Mouse (Mus musculus): ENCODE measurements around the gene Gpd1. TPM values are rescaled to one million over a fixed set of nuclear protein-coding genes. Genes with fewer than 3 reads are reported as not detected.

The Gpd1 gene
- total and polyA plus RNA-seq, 3 experiments: 0.24 to 0.56 (median 0.25) TPM

DNA sequence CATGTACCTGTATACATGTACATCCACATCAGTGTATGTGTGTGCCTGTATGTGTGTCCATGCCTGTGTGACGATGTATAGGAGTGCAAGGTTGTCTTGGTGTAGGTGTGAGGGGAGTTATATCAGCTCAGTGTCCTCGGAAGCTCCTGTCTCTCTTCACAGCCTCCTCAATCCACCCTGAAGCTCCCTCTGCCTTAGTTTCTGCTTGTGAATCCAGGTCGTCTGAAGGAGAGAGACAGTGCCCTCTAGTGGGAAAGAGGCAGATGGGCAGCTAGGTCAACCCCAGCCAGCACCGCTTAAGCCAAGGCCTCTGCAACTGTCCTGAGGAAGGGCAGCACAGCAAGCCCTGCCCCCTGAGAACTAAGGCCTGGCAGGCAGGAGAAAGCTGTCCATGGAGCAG is 28.6 kb upstream of the Gpd1 start:
- Histone ChIP-seq H3K4me3 (replicated peaks in 1 of 3; ENCODE audit: low read depth in 2 of 3, low read length in 2 of 3, poor library complexity in 1 of 3) (no peak overlapping the region), H3K9me3 (replicated peaks; ENCODE audit: low read length) (no peaks in the 10 kb centered on the region), H3K79me2 (replicated peaks; ENCODE audit: control insufficient read depth, extremely low read depth, insufficient read depth, poor library complexity, severe bottlenecking) (no peaks in the 10 kb centered on the region), H3K4me2 (ENCODE audit: insufficient read depth, low read depth, poor library complexity, severe bottlenecking) (no peak overlapping the region), H3K4me1 (ENCODE audit: control insufficient read depth in 1 of 2, insufficient read depth in 2 of 2) (peaks cover 3 to 7% of the 10 kb centered on the region in 2 experiments; a peak in 3 of 4 replicates), H3K9ac (ENCODE audit: insufficient read depth, low read depth) (no peak overlapping the region), H3K27ac (ENCODE audit: insufficient read depth, low read depth) (no peak overlapping the region), H3K36me3 (replicated peaks in 1 of 2; ENCODE audit: control insufficient read depth in 1 of 2, insufficient read depth in 1 of 2, low read length in 1 of 2) (no peaks in the 10 kb centered on the region), H3K27me3 (replicated peaks) (peaks cover 76% of the 10 kb centered on the region)
- in situ Hi-C loops (cut with MboI; ENCODE audit: low pct_ligation_motif_present, low pct_unique_long_range_greater_than_20kb, low sequenced_read_pairs) (no loop called here), dilution Hi-C loops (cut with MboI; ENCODE audit: extremely low pct_ligation_motif_present, extremely low pct_unique_long_range_greater_than_20kb, low sequenced_read_pairs) (no loop called here)
- DNase-seq (ENCODE audit: extremely low read depth): peak; percentile 68
- TF ChIP-seq CHD2 (IDR thresholded peaks at IDR 0.05; ENCODE audit: low read length) (no peak), IRF4 (IDR thresholded peaks at IDR 0.05; ENCODE audit: low read depth, low read length) (no peak), NRF1 (IDR thresholded peaks at IDR 0.05; ENCODE audit: low read depth, low read length) (no peak), BHLHE40 (IDR thresholded peaks at IDR 0.05; ENCODE audit: low read depth, low read length) (no peak), CTCF (conservative IDR thresholded peaks at IDR 0.05 in 1 of 2, IDR thresholded peaks at IDR 0.05 in 1 of 2; ENCODE audit: low read depth in 2 of 2, low read length in 2 of 2) (peak; percentile 88 to 94), ETS1 (conservative IDR thresholded peaks at IDR 0.05; ENCODE audit: low read depth, low read length) (no peak), ELF1 (IDR thresholded peaks at IDR 0.05; ENCODE audit: low read depth, low read length) (no peak), RAD21 (IDR thresholded peaks at IDR 0.05; ENCODE audit: low read depth, low read length) (peak; percentile 69), GABPA (IDR thresholded peaks at IDR 0.05; ENCODE audit: insufficient replicate concordance, low read depth, low read length) (no peak), TBP (conservative IDR thresholded peaks at IDR 0.05; ENCODE audit: low read depth, low read length) (no peak), USF2 (conservative IDR thresholded peaks at IDR 0.05; ENCODE audit: low read depth, low read length) (no peak), MEF2A (IDR thresholded peaks at IDR 0.05; ENCODE audit: borderline replicate concordance, low read depth, low read length) (no peak), NELFE (IDR thresholded peaks at IDR 0.05; ENCODE audit: low read depth, low read length) (no peak; the same call in 1 of the 2 replicates), KAT2A (IDR thresholded peaks at IDR 0.05; ENCODE audit: insufficient replicate concordance, low read length) (no peak), SMC3 (IDR thresholded peaks at IDR 0.05; ENCODE audit: low read depth, low read length) (peak; percentile 79), SIN3A (IDR thresholded peaks at IDR 0.05; ENCODE audit: low read length) (no peak), ZKSCAN1 (IDR thresholded peaks at IDR 0.05; ENCODE audit: borderline replicate concordance, low read depth, low read length) (no peak), ZC3H11A (IDR thresholded peaks at IDR 0.05; ENCODE audit: low read depth, low read length) (0 out of 2 replicates have a peak, but pooled peaks have one; percentile 2)

DNA sequence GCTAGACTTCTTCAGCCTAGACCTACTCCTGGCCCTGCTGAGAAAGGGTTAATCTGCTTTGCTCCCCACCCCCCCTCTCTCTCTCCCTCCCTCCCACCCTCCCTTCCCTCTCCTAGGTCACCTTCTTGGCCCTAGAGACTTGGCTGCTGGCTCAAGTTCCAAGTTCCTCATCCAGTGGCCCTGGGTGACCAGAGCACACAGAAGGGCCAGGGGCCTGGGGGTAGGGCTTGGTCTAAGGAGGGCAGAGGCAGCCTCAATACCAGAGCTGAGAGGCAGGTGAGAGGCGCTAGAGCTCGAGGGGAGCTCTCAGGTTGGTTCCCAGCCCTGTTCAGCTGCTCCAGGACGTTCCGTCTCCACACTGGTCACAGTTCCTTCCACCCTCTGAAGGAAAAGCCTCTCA is 26.4 kb upstream of the Gpd1 start:
- DNase-seq (ENCODE audit: extremely low read depth): no peak
- Histone ChIP-seq H3K27me3 (replicated peaks) (peaks cover 85% of the 10 kb centered on the region), H3K79me2 (replicated peaks; ENCODE audit: control insufficient read depth, extremely low read depth, insufficient read depth, poor library complexity, severe bottlenecking) (no peaks in the 10 kb centered on the region), H3K4me1 (ENCODE audit: control insufficient read depth in 1 of 2, insufficient read depth in 2 of 2) (peaks cover 3 to 7% of the 10 kb centered on the region in 2 experiments; a peak in 3 of 4 replicates), H3K36me3 (replicated peaks in 1 of 2; ENCODE audit: control insufficient read depth in 1 of 2, insufficient read depth in 1 of 2, low read length in 1 of 2) (no peaks in the 10 kb centered on the region), H3K4me3 (replicated peaks in 1 of 3; ENCODE audit: low read depth in 2 of 3, low read length in 2 of 3, poor library complexity in 1 of 3) (no peak overlapping the region), H3K9ac (ENCODE audit: insufficient read depth, low read depth) (no peak overlapping the region), H3K4me2 (ENCODE audit: insufficient read depth, low read depth, poor library complexity, severe bottlenecking) (peak overlapping the region; percentile 30; the same call in 1 of the 2 replicates), H3K9me3 (replicated peaks; ENCODE audit: low read length) (no peaks in the 10 kb centered on the region), H3K27ac (ENCODE audit: insufficient read depth, low read depth) (no peak overlapping the region)
- in situ Hi-C loops (cut with MboI; ENCODE audit: low pct_ligation_motif_present, low pct_unique_long_range_greater_than_20kb, low sequenced_read_pairs) (no loop called here), dilution Hi-C loops (cut with MboI; ENCODE audit: extremely low pct_ligation_motif_present, extremely low pct_unique_long_range_greater_than_20kb, low sequenced_read_pairs) (no loop called here)
- TF ChIP-seq PAX5 (IDR thresholded peaks at IDR 0.05; ENCODE audit: low read length): no peak
- no peak for TF ChIP-seq ZKSCAN1 (IDR thresholded peaks at IDR 0.05; ENCODE audit: borderline replicate concordance, low read depth, low read length)
- TF ChIP-seq POLR2AphosphoS2 (IDR thresholded peaks at IDR 0.05; ENCODE audit: low read depth, low read length): no peak
- no peak for TF ChIP-seq NELFE (IDR thresholded peaks at IDR 0.05; ENCODE audit: low read depth, low read length)
- TF ChIP-seq KAT2A (IDR thresholded peaks at IDR 0.05; ENCODE audit: insufficient replicate concordance, low read length): no peak
- no peak for TF ChIP-seq MAFK (IDR thresholded peaks at IDR 0.05; ENCODE audit: insufficient replicate concordance, low read length)
